Mouse (Mus musculus) erythroblast, embryonic 14.5 days (primary cell): ENCODE results near the gene Kif26b.

ENCODE experiments used
- GATA1 ChIP-seq: IDR thresholded peaks from 2 replicates; pipeline ENCODE4 v1.6.1; 2012; ENCODE audit warnings: low read length, inconsistent platforms, mixed read lengths
- TAL1 ChIP-seq: IDR thresholded peaks from 3 replicates; pipeline ENCODE4 v1.6.1; 2012; ENCODE audit warnings: low read length, inconsistent platforms, mixed read lengths

DNA sequence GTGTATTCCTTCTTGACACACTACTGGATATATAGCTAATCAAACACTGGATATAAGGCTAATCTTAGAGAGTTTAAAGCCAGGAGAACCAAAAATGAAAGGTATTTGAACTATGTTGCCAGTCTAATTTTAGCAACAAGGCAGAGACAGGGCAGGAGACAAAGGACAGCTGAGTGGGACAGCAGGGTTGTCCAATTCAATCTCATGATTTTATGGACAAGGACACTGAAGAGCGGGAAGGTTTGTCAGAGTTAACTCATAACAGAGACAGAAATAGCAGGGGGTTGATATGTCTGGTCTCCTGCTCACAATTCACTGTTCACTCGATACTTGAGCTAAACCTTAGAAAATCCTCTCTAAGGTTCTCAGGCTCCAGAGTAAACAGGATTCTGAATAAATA is 187.5 kb downstream of the Kif26b start:
- no peak for TF ChIP-seq GATA1
- no peak for TF ChIP-seq TAL1
